Mouse (Mus musculus) left cerebral cortex, postnatal 36 days (tissue): Measurements from ENCODE around the gene Phpt1. TPM values are rescaled to one million over a fixed set of nuclear protein-coding genes. Genes with fewer than 3 reads are reported as not detected.
A peak's percentile ranks its signal among the peaks of the same experiment; 100 is the strongest.

Experiments
- DNase-seq, 2 experiments: peaks; one replicate each; pipeline ENCODE4 v3.0.0; 2021 to 2022; ENCODE audit warnings: low spot score in 2 of 2, mixed read lengths in 1 of 2
- intact Hi-C: fragments of 180-260 bp; cut with DNase I; formaldehyde crosslinking; loops from one replicate; pipeline ENCODE4 v1.15.1; 2025
- total RNA-seq, 2 experiments: library from RNA; stranded (reverse); gene quantifications; 2 replicates each; pipeline ENCODE4 v1.2.3; 2021

Gene Phpt1
- total RNA-seq, 2 experiments from 2014 or later = 74.6 to 75.4 TPM

- intact Hi-C loops = no loop called here
- DNase-seq = no peak
Observed at GRCm38 (mm10) chr2:25583571-25583970, 8.5 kb upstream of the Phpt1 start.

DNA sequence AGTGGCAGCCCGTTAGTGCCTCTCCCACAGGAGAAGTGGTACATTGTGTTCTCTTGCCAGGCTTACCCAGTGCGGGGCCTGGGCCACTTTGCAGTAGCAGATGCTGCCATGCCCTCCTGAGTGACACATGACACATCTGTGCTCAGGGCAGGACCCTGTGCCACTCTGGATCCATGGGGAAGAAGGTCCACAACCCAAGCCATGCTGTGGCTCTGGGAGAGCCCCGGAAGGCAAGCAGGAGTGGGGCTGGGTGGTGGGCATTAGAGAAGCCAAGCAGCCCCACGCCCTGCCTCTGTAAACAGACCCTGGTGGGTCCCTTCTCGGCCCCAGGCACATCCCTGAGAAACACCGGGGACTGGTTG is 8.1 kb upstream of the Phpt1 start:
- intact Hi-C loops = no loop called here
- peak in 1 of 2 experiments; percentile 32 for DNase-seq

- DNase-seq = peak; percentile 85 to 90
- intact Hi-C loops = no loop called here
Observed at GRCm38 (mm10) chr2:25582466-25583119, 7.6 kb upstream of the Phpt1 start.

DNA sequence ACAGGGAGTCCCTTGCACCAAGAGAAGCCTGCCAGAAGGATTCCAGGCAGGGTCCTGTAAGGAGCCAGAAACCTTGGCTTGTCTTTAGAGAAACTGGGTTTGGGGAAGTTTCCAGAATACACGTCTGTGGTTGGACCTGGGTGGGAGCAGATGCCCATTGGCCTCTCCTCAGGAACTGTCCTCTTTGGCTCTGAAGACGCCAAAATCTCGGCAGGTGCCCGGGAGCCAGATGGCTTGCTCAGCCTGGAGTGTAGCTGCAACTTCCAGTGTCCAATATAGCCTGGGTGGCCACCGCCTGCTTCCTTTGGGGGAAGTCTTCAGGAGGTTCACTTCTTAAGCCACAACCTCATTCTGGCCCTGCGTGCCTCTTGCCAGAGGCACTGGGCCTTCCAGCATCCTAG is 6.9 kb upstream of the Phpt1 start:
- DNase-seq = peak; percentile 57 to 60
- intact Hi-C loops = no loop called here

DNA sequence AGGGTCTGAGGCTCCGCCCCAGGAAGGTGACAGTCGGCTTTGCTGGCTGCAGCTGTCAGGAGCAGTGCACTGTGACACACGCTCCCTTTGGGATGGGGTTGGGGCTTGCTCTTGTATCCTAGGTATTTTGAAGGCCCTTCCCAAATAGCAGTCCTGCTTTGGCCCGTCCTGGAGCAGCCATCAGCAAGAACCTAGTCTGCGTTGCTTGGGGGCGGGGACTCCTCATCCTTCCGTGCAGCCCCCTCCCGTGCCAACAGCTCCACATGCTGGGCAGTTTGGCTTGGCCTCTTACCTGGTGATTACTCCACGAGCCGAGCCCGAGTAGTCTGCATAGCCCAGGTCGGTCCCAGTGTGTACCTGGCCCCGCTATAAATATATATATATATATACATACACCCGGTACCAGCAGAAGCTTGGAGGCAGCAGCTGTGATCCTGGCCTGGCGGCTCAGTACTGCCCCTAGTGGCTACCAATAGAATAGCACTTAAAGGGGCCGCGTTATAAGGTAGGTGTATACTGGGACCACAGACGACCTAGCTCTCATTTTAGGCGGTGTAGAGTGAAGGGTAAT is 6.4 kb upstream of the Phpt1 start, which contains the start of gene Ajm1:
TSS of gene Ajm1 (minus strand) at position 464 of the 571 bp plus-strand sequence.
- intact Hi-C loops = no loop called here
- peak; percentile 79 to 82 for DNase-seq

DNA sequence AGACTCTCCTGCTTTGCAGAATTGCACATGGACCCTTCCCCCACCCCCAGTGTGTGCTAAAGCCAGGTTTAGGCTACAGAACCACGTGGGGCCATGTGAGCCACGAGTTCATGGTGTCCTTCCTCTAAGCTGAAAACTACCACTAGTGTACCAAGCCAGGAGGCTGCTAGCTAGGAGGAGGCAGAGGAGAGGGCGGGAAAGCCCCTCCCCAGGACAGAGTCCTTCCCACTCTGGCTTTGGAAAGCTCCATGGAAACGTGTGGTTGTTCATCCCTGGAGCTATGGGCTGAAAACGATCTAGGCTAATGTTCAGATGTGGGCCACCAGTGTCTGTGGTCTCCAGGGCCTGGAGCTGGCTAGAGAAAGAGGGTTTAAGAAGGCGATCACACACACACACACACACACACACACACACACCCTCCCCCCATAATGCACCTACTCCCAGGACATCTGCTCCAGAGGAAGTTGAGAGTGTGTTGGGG is 5.6 kb upstream of the Phpt1 start:
- peak in 1 of 2 experiments; percentile 60 for DNase-seq
- intact Hi-C loops = no loop called here

- intact Hi-C loops = no loop called here
Observed at GRCm38 (mm10) chr2:25579737-25580460, 4.9 kb upstream of the Phpt1 start.

DNA sequence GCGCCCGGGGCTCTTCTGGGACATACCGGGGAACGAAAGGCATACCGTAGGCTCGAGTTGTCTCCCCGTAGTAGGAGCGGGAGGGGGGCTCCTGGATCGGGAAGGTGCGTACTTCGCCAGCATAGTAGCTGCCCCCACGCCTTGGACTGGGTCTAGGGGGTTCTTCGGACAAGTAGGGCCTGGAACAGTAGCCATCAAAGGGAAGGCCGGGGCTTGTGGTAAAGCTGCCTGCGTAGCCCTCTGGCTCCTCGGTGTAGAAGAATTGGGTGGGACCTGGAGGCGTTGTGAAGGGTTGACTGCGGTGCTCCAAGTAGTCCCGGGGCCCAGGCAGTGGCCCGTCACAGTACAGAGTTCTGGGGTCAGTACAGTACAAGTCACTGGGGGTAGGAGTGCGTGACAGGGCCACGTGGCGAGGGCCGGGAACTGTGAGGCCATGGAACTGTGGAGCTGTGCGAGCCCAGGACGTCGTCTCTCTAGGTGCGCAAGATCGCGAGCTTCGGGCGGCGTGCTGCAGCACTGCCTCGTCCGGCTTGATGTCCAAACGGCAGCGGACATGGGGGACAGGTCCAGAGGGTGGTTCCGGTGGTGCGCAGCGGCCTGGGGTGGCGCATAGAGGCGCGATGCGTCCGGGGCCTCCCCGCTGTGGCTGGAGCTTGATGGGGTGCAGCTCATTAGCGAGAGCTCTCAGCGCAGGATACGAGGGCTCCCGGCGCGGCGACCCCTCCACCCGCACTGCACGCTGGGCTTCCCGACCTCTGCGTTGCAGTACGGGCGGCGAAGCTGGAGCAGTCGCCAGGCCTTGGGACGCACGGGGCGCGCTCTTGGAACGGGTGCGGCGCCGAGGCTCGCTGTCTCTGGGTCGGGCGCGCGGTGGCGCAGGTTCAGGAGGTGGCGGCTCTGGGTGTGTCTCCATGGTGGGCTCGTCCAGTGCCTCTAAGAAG is 4.0 kb upstream of the Phpt1 start:
- no peak for DNase-seq
- intact Hi-C loops = no loop called here

More at GRCm38 (mm10) chr2:25579737-25580460, 4.9 kb upstream of the Phpt1 start:
- peak in 1 of 2 experiments; percentile 39 for DNase-seq

- intact Hi-C loops = no loop called here
- DNase-seq = no peak
Observed at GRCm38 (mm10) chr2:25577951-25578795, 3.1 kb upstream of the Phpt1 start.

- intact Hi-C loops = no loop called here
Observed at GRCm38 (mm10) chr2:25576965-25577891, 2.2 kb upstream of the Phpt1 start.

GRCm38 (mm10) chr2:25576028-25576850 is 1.2 kb upstream of the Phpt1 start:
- intact Hi-C loops = no loop called here

More at GRCm38 (mm10) chr2:25576965-25577891, 2.2 kb upstream of the Phpt1 start:
- peak; percentile 65 to 66 for DNase-seq

GRCm38 (mm10) chr2:25575432-25576027 is 506 bp upstream of the Phpt1 start:
- intact Hi-C loops = no loop called here
- DNase-seq = peak; percentile 50 to 62

More at GRCm38 (mm10) chr2:25576028-25576850, 1.2 kb upstream of the Phpt1 start:
- DNase-seq = peak in 1 of 2 experiments; percentile 55

- intact Hi-C loops = no loop called here
- no peak for DNase-seq
Observed at GRCm38 (mm10) chr2:25574136-25574535, 888 bp downstream of the Phpt1 start.

DNA sequence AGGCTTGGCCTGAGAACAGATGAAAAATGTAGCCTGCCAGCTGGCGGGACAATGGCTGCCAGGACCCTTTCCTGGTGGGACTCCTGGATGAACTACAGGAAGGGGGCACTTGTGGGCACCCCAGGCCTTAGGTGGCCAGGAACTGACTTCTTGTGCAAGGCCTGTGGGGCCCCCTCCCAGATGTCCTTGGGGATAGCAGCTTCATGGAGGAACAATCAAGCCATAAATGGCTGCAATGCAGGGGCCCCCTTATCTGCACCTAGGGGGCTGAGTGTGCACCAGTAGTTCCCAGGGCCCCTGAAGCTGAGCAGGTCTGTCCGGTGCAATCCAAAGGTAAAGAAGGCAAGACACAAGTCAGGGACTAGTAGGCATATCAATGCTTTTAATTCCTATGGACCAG is 2.0 kb downstream of the Phpt1 start:
- intact Hi-C loops = no loop called here

GRCm38 (mm10) chr2:25571221-25571620 is 3.8 kb downstream of the Phpt1 start:
- intact Hi-C loops = no loop called here
- DNase-seq = no peak

More for the DNA sequence above, 2.0 kb downstream of the Phpt1 start:
- DNase-seq = no peak

DNA sequence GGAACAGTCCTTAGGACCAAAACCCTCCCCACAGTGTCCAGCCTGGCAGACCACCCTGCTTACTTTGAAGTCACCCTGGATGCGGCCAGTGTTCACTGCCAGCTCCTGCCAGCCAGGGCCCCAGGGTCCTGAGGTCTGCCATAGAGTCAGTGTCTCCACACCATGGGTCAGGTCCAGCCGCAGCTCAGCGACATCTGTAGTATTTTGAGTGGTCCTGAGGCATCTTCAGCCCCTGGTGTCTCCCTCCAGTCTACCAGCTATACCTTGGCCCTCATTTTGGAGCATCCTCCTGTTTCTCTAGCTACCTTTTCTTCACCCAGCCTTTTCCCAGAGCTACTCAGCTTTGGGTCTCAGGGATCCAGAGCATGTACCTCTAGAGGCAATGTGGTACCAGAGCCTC is 5.7 kb downstream of the Phpt1 start:
- DNase-seq = no peak
- intact Hi-C loops = no loop called here
